Mouse (Mus musculus) embryonic facial prominence, embryonic 10.5 days (tissue): Measurements from ENCODE around the gene Mycbp2. TPM values are rescaled to one million over a fixed set of nuclear protein-coding genes. Genes with fewer than 3 reads are reported as not detected.

ENCODE experiments used
- DNase-seq: peaks from one replicate; pipeline ENCODE4 v3.0.0-alpha.2; 2017; ENCODE audit warnings: low spot score
- H3K27ac ChIP-seq: fragments of 300-500 bp; sonication (generic); replicated peaks from 2 replicates; pipeline ENCODE4 v1.5.1; 2016; ENCODE audit warnings: mild to moderate bottlenecking
- H3K27me3 ChIP-seq: fragments of 300-500 bp; sonication (generic); replicated peaks from 2 replicates; pipeline ENCODE4 v1.6.1; 2016; ENCODE audit warnings: low read depth, mild to moderate bottlenecking; ENCODE audit not compliant: poor library complexity, severe bottlenecking
- H3K36me3 ChIP-seq: fragments of 300-500 bp; sonication (generic); replicated peaks from 2 replicates; pipeline ENCODE4 v1.6.1; 2016; ENCODE audit warnings: mild to moderate bottlenecking, moderate library complexity
- H3K4me1 ChIP-seq: fragments of 300-500 bp; sonication (generic); 2 replicates; pipeline ENCODE4 v1.6.1; 2016
- H3K4me3 ChIP-seq: fragments of 300-500 bp; sonication (generic); 2 replicates; pipeline ENCODE4 v1.5.1; 2016; ENCODE audit warnings: mild to moderate bottlenecking, moderate library complexity
- H3K9me3 ChIP-seq: fragments of 300-500 bp; sonication (generic); 2 replicates; pipeline ENCODE4 v1.6.1; 2016; ENCODE audit warnings: mild to moderate bottlenecking
- WGBS: fragments of 180-500 bp; shearing (Covaris S2); methylation state at CpG from one replicate; pipeline ENCODE4 v1.1.7; 2016; 5-methylcytosine and 5-hydroxymethylcytosine counted together
- polyA plus RNA-seq: library from polyadenylated mRNA; unstranded; fragments of >200 nt; fragmentation: Nextera tagmentation; extraction: Ambion mirVana; gene quantifications from 2 replicates; pipeline ENCODE4 v1.2.1, GENCODE M21; 2016

Mycbp2 gene
- polyA plus RNA-seq, 1 experiment from 2014 or later, result 18.0 TPM

- H3K36me3 ChIP-seq, result peaks cover 73% of the 10 kb centered on the region
- 90% methylated on average over 3 of the region's 3 CpGs for WGBS
These were observed 231.5 kb downstream of the Mycbp2 start for GRCm38 (mm10) chr14:103114994-103115670.

DNA sequence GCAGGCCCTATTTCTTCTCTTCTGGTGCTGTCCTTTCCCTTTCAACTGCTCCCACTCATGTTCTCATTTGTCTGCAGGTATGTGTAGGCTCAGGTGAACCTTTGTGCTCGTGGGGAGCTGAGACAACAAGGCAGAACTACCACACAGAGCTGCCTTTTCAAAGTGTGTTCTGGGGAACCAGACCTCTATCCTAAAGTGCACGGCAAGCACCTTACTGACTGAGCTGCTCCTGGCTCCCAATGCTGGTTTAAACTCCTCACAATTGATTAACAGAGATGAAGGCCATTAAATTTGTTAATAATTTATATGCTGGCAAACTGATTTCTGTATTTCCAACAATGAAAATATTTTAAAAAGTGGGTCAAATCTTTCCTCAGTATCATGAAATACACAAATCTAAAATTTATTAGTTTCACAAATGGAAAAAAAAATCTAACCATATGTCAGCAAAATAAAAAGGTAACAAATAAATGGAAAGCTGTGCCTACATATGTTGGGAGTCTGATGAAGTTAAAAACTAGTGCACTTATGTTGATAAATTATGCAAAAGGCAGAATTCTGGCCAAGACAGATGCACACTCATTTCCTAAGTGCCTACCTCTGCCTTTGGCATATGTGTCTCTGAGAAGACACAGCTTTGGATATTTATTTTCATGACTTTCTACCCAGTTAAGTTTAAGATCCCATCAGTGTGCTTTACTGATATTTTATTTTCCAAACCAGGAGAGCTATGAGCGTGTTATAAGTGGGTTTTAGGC, 233.8 kb downstream of the Mycbp2 start:
- no peak overlapping the region for H3K27ac ChIP-seq
- H3K4me1 ChIP-seq, result no peaks in the 10 kb centered on the region
- H3K9me3 ChIP-seq, result no peaks in the 10 kb centered on the region
- H3K4me3 ChIP-seq, result no peak overlapping the region
- 93% methylated on average over 3 of the region's 3 CpGs for WGBS
- DNase-seq, result no peak
- peaks cover 53% of the 10 kb centered on the region for H3K36me3 ChIP-seq
- no peaks in the 10 kb centered on the region for H3K27me3 ChIP-seq

More at GRCm38 (mm10) chr14:103114994-103115670, 231.5 kb downstream of the Mycbp2 start:
- no peak overlapping the region for H3K4me3 ChIP-seq
- no peaks in the 10 kb centered on the region for H3K27me3 ChIP-seq
- H3K9me3 ChIP-seq, result no peaks in the 10 kb centered on the region
- no peak overlapping the region for H3K27ac ChIP-seq
- no peaks in the 10 kb centered on the region for H3K4me1 ChIP-seq
- DNase-seq, result no peak

GRCm38 (mm10) chr14:103109971-103110370, 236.6 kb downstream of the Mycbp2 start:
- Histone ChIP-seq H3K4me1 (no peaks in the 10 kb centered on the region), H3K27ac (no peak overlapping the region), H3K9me3 (no peaks in the 10 kb centered on the region), H3K4me3 (no peak overlapping the region), H3K27me3 (no peaks in the 10 kb centered on the region), H3K36me3 (peaks cover 25% of the 10 kb centered on the region)
- WGBS, result 88% methylated on average over 4 of the region's 4 CpGs
- DNase-seq, result no peak

DNA sequence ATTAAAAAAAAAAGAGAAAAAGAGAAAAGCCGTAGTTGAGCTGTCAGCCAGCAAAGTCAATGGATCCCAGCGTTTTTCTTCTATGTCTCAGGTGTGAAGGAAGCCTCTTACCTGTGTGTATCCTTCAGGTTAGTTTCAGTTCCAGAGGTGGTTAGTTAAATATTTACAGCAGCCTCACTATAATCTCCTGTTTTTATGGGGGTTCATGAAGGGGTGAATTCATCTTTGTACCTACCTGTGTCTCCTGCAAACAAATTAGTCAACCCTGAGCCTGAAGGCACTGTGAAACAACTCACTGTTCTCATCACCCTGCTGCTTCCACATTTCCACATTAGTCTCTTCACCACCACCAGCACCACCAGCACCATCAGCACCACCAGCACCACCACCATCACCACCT, 240.3 kb downstream of the Mycbp2 start:
- Histone ChIP-seq H3K9me3 (no peaks in the 10 kb centered on the region), H3K4me3 (no peak overlapping the region), H3K27ac (no peak overlapping the region), H3K36me3 (peaks cover under 1% of the 10 kb centered on the region; the same call in 1 of the 2 replicates), H3K27me3 (no peaks in the 10 kb centered on the region), H3K4me1 (no peaks in the 10 kb centered on the region)
- no peak for DNase-seq
- 95% methylated on average over 2 of the region's 2 CpGs for whole genome bisulfite sequencing

DNA sequence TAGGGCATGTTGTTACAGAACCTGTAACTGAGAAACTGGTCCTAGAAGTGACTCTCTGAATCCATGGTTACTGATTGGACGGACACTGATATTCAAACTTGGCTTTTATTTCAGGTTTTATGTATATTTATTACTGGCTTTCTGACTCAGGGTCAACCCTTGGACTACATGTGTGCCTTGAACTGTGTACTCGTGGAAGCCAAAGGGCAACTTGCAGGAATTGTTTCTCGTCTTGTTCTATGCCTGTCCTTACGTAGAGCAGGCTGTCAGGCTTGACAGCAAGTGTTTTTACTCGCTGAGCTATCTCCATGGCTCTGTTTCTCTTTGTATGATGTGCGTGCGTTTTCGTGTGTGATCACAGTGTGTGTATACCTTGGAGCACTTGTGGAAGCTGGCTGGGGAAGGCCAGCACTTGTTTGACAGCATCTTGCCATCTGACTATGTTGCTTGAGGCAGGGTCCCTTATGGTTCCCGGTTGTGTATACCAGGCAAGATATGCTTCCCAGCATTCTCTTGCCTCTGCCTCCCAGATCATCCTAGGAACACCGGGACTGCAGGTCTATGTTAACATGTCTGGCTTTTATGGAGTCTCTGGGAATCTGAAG, 243.8 kb downstream of the Mycbp2 start:
- WGBS, result 83% methylated on average over 10 of the region's 10 CpGs
- Histone ChIP-seq H3K27ac (no peak overlapping the region; the same call in 1 of the 2 replicates), H3K9me3 (no peaks in the 10 kb centered on the region), H3K4me1 (peaks cover 4% of the 10 kb centered on the region), H3K36me3 (no peaks in the 10 kb centered on the region), H3K27me3 (no peaks in the 10 kb centered on the region), H3K4me3 (no peak overlapping the region)
- no peak for DNase-seq

GRCm38 (mm10) chr14:103102246-103102645, 244.4 kb downstream of the Mycbp2 start:
- WGBS, result 78% methylated on average over 6 of the region's 6 CpGs
- Histone ChIP-seq H3K27ac (no peak overlapping the region), H3K27me3 (no peaks in the 10 kb centered on the region), H3K4me1 (peaks cover 10% of the 10 kb centered on the region), H3K36me3 (no peaks in the 10 kb centered on the region), H3K4me3 (no peak overlapping the region), H3K9me3 (no peaks in the 10 kb centered on the region)
- no peak for DNase-seq

DNA sequence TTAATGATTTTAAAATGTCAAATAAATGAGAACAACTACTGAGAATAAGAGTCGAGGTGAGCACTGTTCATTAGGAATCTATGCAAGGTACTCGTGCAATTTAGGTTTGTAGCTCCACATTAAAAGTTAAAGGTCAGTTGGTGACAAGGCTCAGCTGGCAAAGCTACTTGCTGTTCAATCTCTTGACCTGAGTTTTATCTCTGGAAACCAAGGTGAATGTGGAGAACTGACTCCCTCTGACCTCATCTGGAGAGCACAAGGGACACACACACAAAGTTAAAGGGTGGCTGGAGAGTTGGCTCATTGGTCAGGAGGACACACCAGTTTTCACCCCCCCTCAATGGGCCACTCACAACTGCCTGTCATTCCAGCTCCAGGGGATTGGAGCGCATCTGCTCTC, 245.4 kb downstream of the Mycbp2 start:
- Histone ChIP-seq H3K36me3 (peaks cover 6% of the 10 kb centered on the region), H3K4me3 (no peak overlapping the region), H3K4me1 (peaks cover 16% of the 10 kb centered on the region), H3K27ac (no peak overlapping the region), H3K27me3 (no peaks in the 10 kb centered on the region), H3K9me3 (no peaks in the 10 kb centered on the region)
- WGBS, result 84% methylated on average over 3 of the region's 3 CpGs
- no peak for DNase-seq

DNA sequence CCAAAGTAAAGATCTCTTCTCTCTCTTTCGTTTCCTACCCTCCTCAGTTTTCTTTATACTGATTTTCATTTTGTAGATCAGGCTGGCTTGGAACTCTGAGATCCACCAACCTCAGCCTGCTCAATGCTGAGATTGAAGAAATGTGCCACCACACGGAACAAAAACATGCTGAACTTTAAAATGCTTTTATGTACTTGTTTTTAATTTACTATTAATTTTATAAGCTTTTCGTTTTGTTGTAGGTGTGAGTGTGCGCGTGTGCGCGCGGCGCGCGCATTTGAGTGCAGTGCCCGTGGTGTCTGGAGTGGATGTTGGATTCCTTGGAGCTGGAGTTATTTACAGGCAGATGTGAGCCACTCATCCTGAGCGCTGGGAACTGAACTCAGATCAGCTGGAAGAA, 246.3 kb downstream of the Mycbp2 start:
- no peak for DNase-seq
- Histone ChIP-seq H3K36me3 (peaks cover 14% of the 10 kb centered on the region), H3K9me3 (no peaks in the 10 kb centered on the region), H3K4me3 (peak overlapping the region; percentile 85; the same call in 1 of the 2 replicates), H3K4me1 (peaks cover 16% of the 10 kb centered on the region), H3K27ac (no peak overlapping the region), H3K27me3 (no peaks in the 10 kb centered on the region)
- 88% methylated on average over 13 of the region's 13 CpGs for WGBS

GRCm38 (mm10) chr14:103099238-103099933, 247.2 kb downstream of the Mycbp2 start, which contains the start of gene Fbxl3:
TSS of gene Fbxl3 (minus strand) at chr14:103099566.
- H3K27me3 ChIP-seq, result no peaks in the 10 kb centered on the region
- WGBS, result under 1% methylated on average over 88 of the region's 88 CpGs
- peak within 1 kb of the TSS; percentile 99 for H3K27ac ChIP-seq
- peak within 1 kb of the TSS; percentile 85 for H3K4me3 ChIP-seq
- peak; percentile 92 for DNase-seq
- H3K9me3 ChIP-seq, result no peaks in the 10 kb centered on the region
- H3K4me1 ChIP-seq, result peaks cover 16% of the 10 kb centered on the region
- peaks cover 23% of the 10 kb centered on the region for H3K36me3 ChIP-seq

- Histone ChIP-seq H3K4me3 (peak overlapping the region; percentile 85), H3K4me1 (peaks cover 16% of the 10 kb centered on the region), H3K27me3 (no peaks in the 10 kb centered on the region), H3K27ac (peak overlapping the region; percentile 99), H3K36me3 (peaks cover 28% of the 10 kb centered on the region), H3K9me3 (no peaks in the 10 kb centered on the region)
- WGBS, result under 1% methylated on average over 77 of the region's 86 CpGs
- peak; percentile 89 for DNase-seq
These were observed 247.9 kb downstream of the Mycbp2 start for GRCm38 (mm10) chr14:103098587-103099235.

- 4% methylated on average over 2 of the region's 2 CpGs for WGBS
- Histone ChIP-seq H3K4me3 (peak overlapping the region; percentile 85), H3K27ac (peak overlapping the region; percentile 99), H3K27me3 (no peaks in the 10 kb centered on the region), H3K4me1 (peaks cover 16% of the 10 kb centered on the region), H3K36me3 (peaks cover 33% of the 10 kb centered on the region), H3K9me3 (no peaks in the 10 kb centered on the region)
- DNase-seq, result no peak
These were observed 248.4 kb downstream of the Mycbp2 start for GRCm38 (mm10) chr14:103098213-103098586.

DNA sequence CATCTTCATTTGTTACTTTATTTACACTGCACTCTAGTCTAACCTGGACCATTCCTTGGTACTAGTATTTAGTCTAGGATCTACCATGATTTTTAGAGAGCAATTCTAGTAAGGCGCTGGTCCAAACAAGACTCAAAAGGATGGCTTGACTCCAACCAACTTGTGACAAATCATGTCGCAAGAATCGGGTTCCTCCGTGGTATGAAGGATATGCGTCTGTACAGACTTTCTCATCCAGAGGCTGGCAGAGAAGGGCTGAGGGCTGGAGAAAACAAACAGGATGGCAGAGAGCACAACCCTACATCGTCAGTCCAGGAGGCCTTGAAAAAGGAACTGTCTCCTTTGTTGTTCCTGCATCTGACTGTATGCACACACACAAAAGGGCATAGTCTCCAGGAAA, 250.0 kb downstream of the Mycbp2 start:
- 86% methylated on average over 6 of the region's 6 CpGs for WGBS

More for the DNA sequence above, 250.0 kb downstream of the Mycbp2 start:
- peaks cover 16% of the 10 kb centered on the region for H3K4me1 ChIP-seq
- peaks cover 46% of the 10 kb centered on the region for H3K36me3 ChIP-seq
- H3K27me3 ChIP-seq, result no peaks in the 10 kb centered on the region
- no peak for DNase-seq
- no peak overlapping the region for H3K4me3 ChIP-seq
- H3K9me3 ChIP-seq, result no peaks in the 10 kb centered on the region
- H3K27ac ChIP-seq, result no peak overlapping the region
